Mouse (Mus musculus): Measurements from ENCODE around the gene R3hdm1. TPM values are rescaled to one million over a fixed set of nuclear protein-coding genes. Genes with fewer than 3 reads are reported as not detected.

Gene R3hdm1
- polyA plus RNA-seq, 1 experiment from 2014 or later: 79.3 TPM

DNA sequence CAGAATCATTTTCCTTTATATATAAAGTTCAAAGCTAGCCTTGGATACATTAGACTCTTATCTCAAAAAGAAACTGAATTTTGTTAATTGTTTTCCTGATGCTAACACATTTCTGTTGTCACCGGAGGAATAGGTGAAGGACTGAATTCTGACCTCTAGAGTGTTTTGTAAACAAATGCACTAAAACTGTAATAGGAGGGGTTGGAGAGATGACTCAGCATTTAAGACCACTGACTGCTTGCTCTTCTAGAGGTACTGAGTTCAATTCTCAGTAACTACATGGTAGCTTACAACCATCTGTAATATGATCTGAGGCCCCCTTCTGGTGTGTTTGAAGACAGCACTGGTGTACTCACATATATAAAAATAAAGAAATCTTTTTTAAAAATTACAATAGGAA is 63.9 kb downstream of the R3hdm1 start:
- ATAC-seq (ENCODE audit: low FRiP score, low read depth): no peak
- H3K9me3 ChIP-seq: no peaks in the 10 kb centered on the region
- no peak overlapping the region for H3K27ac ChIP-seq
- peaks cover 3% of the 10 kb centered on the region; the same call in 1 of the 2 replicates for H3K36me3 ChIP-seq
- no peak overlapping the region for H3K4me3 ChIP-seq
- no peaks in the 10 kb centered on the region for H3K4me1 ChIP-seq
- H3K27me3 ChIP-seq (replicated peaks): no peaks in the 10 kb centered on the region
- WGBS: 96% methylated on average over 1 of the region's 1 CpGs
- no peak overlapping the region for H3K4me2 ChIP-seq (replicated peaks)
- no peak overlapping the region for H3K9ac ChIP-seq

DNA sequence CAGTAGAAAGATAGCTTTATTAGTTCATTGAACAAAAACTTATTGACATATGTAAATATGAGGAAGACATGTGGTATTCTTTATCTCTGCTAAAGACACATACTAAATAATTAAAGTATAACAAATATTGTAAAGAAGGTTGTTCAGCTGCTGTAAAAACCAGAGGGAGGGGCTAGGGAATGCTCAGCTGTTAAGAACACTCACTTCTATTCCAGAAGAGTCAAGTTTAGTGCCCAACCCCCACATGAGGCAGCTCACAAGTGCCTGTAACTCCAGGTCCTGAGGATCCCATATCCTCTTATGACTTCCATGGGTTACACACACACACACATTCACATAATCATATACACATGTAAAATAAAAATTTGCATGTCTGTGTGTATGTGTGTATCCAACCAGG is 67.0 kb downstream of the R3hdm1 start:
- H3K9ac ChIP-seq: no peak overlapping the region
- no peak overlapping the region for H3K27ac ChIP-seq
- no peak for ATAC-seq (ENCODE audit: low FRiP score, low read depth)
- no peak overlapping the region for H3K4me3 ChIP-seq
- H3K27me3 ChIP-seq (replicated peaks): no peaks in the 10 kb centered on the region
- H3K36me3 ChIP-seq: peaks cover 3% of the 10 kb centered on the region; the same call in 1 of the 2 replicates
- H3K4me2 ChIP-seq (replicated peaks): no peak overlapping the region
- no peaks in the 10 kb centered on the region for H3K4me1 ChIP-seq
- H3K9me3 ChIP-seq: no peaks in the 10 kb centered on the region

DNA sequence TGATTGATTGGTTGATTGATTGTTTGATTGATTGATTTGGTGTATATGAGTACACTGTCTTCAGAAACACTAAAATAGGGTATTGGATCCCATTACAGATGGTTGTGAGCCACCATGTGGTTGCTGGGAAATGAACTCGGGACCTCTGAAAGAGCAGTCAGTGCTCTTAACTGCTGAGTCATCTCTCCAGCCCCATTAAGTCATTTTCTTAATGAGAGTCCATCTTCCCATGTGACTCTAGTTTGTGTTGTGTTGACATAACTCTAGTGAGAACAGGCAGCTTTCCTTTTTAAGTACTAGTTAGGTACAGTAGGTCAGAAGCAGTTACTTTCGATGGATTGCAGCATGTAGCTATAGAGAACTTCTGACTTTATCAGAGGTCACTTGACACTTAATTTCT is 88.3 kb downstream of the R3hdm1 start:
- Histone ChIP-seq H3K4me2 (replicated peaks) (no peak overlapping the region), H3K36me3 (peaks cover 34% of the 10 kb centered on the region), H3K27me3 (replicated peaks) (no peaks in the 10 kb centered on the region), H3K9me3 (no peaks in the 10 kb centered on the region), H3K4me3 (no peak overlapping the region), H3K4me1 (no peaks in the 10 kb centered on the region), H3K27ac (no peak overlapping the region), H3K9ac (no peak overlapping the region)
- 77% methylated on average over 2 of the region's 2 CpGs for WGBS
- ATAC-seq (ENCODE audit: low FRiP score, low read depth): no peak

DNA sequence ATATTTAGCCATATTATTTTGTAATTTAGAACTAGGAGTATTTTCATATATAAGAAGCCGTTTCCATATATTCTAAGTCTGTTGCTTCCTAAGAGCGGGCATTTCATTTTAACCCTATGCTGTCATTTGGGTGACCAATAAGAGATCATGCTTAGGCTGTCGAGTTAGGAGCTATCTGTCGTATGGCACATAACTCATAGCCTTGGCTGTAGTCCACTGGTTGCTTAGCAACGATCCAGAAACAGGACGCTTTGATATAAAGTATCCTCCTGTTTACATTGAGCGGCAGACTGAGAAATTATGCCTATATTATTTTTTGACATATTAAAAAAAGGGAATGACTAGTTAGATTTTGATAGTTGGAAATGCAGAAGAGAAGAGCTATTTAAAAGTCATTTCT is 89.3 kb downstream of the R3hdm1 start:
- Histone ChIP-seq H3K9ac (no peak overlapping the region), H3K4me2 (replicated peaks) (no peak overlapping the region), H3K27me3 (replicated peaks) (no peaks in the 10 kb centered on the region), H3K4me1 (no peaks in the 10 kb centered on the region), H3K27ac (no peak overlapping the region), H3K9me3 (no peaks in the 10 kb centered on the region), H3K36me3 (peaks cover 28% of the 10 kb centered on the region), H3K4me3 (no peak overlapping the region)
- WGBS: 87% methylated on average over 7 of the region's 7 CpGs
- ATAC-seq (ENCODE audit: low FRiP score, low read depth): no peak

DNA sequence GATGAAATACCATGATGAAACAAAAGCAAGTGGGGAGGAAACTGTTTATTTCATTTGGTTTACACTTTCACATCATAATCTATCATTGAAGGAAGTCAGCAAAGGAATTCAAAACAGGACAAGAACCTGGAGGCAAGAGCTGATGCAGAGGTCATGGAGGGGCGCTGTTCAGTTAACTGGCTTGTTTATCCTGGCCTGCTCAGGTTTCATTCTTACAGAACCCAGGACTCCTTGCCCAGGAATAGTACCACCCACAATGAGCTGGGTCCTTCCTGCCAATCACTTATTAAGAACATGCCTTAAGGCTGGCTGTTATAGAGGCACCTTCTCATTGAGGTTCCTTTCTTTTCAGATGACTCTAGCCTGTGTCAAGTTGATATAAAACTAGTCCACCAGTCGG is 90.9 kb downstream of the R3hdm1 start:
- Histone ChIP-seq H3K4me3 (no peak overlapping the region), H3K4me2 (replicated peaks) (no peak overlapping the region), H3K9ac (no peak overlapping the region), H3K27me3 (replicated peaks) (no peaks in the 10 kb centered on the region), H3K27ac (no peak overlapping the region), H3K9me3 (no peaks in the 10 kb centered on the region), H3K4me1 (no peaks in the 10 kb centered on the region), H3K36me3 (peaks cover 27% of the 10 kb centered on the region)
- 81% methylated on average over 2 of the region's 2 CpGs for WGBS
- no peak for ATAC-seq (ENCODE audit: low FRiP score, low read depth)

DNA sequence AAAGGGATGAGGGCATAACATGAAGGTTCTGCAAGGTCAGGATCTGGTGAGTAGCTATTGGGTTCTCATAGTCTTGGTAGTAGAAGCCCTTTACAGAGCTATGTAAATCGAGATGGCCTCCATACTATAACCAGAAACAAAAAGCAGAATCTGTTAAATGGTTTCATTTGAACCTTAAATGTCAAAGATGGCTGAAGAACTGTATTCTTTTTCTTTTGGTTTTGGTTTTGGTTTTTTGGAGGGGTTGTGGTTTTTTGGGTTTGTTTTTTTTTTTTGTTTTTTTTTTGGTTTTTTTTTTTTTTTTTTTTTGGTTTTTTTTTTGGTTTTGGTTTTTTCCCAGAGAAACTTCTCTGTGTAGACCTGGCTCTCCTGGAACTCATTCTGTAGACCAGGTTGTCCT is 94.3 kb downstream of the R3hdm1 start:
- Histone ChIP-seq H3K9ac (no peak overlapping the region), H3K9me3 (no peaks in the 10 kb centered on the region), H3K27ac (no peak overlapping the region), H3K4me2 (replicated peaks) (no peak overlapping the region), H3K36me3 (peaks cover 31% of the 10 kb centered on the region), H3K27me3 (replicated peaks) (no peaks in the 10 kb centered on the region), H3K4me1 (no peaks in the 10 kb centered on the region), H3K4me3 (no peak overlapping the region)
- ATAC-seq (ENCODE audit: low FRiP score, low read depth): no peak
- WGBS: 97% methylated on average over 1 of the region's 1 CpGs

DNA sequence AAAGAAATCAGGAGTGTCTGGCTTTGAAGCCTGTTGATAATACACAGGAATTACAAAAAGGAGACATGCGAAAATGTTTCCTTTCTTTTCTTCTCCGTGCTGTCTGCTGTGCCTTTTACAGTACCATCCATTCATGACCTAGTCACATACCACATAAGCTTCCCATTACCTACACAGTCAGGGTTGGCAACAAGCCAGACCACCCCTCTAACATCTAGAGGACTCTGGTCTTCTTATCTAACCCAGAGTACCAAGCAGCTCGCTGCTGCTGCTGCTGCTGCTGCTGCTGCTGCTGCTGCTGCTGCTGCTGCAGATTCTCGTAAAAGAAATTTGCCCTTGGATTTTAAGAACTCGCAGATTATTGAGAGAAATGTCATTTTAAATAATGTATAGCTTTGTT is 110.2 kb downstream of the R3hdm1 start:
- Histone ChIP-seq H3K9me3 (no peaks in the 10 kb centered on the region), H3K4me1 (no peaks in the 10 kb centered on the region), H3K27me3 (replicated peaks) (no peaks in the 10 kb centered on the region), H3K4me2 (replicated peaks) (no peak overlapping the region), H3K4me3 (no peak overlapping the region), H3K9ac (no peak overlapping the region), H3K27ac (no peak overlapping the region), H3K36me3 (peaks cover 28% of the 10 kb centered on the region)
- ATAC-seq (ENCODE audit: low FRiP score, low read depth): no peak
- WGBS: 84% methylated on average over 5 of the region's 5 CpGs

DNA sequence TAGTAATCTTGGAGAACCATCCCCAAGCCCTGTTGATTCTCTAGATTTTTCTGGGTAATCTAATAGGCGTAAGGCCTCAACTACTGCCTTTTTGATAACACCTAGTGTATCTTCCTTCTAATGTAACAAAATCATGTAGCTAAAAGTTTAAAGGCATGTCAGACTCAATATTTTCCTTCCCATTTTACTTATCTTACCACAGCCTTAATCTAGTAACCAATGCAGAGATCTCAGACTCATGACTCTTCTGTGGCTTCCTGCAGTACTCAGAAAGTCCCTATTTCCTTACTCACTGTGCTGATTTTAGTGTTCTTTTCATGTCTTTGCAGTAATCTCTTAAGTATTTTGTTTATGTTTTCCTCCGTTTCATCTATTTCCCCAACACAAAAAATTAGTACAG is 118.8 kb downstream of the R3hdm1 start:
- Histone ChIP-seq H3K27ac (no peak overlapping the region), H3K4me3 (no peak overlapping the region), H3K9me3 (no peaks in the 10 kb centered on the region), H3K27me3 (replicated peaks) (no peaks in the 10 kb centered on the region), H3K4me2 (replicated peaks) (no peak overlapping the region), H3K36me3 (peaks cover 41% of the 10 kb centered on the region), H3K4me1 (no peaks in the 10 kb centered on the region), H3K9ac (no peak overlapping the region)
- WGBS: 94% methylated on average over 2 of the region's 2 CpGs
- ATAC-seq (ENCODE audit: low FRiP score, low read depth): no peak

DNA sequence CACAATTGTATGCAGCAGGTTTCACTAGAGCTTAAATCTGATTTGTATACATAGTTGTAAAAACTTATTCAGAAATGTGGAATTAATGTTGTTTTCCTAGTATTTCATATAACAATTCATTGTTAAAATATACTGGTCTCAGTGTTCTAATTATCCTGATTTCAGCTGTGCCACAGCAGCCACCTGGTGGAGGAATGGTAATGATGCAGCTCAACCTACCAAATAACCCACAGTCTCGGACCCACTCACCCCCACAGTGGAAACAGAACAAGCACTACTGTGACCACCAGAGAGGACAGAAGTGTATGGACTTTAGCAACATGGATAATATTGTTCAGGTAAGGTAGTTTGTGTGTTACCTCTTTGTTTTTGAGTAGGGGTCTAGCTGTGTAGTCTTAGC is 120.2 kb downstream of the R3hdm1 start:
- peaks cover 42% of the 10 kb centered on the region for H3K36me3 ChIP-seq
- H3K27ac ChIP-seq: no peak overlapping the region
- no peaks in the 10 kb centered on the region for H3K27me3 ChIP-seq (replicated peaks)
- no peak for ATAC-seq (ENCODE audit: low FRiP score, low read depth)
- no peak overlapping the region for H3K4me3 ChIP-seq
- H3K4me2 ChIP-seq (replicated peaks): no peak overlapping the region
- no peaks in the 10 kb centered on the region for H3K4me1 ChIP-seq
- WGBS: 79% methylated on average over 1 of the region's 1 CpGs
- H3K9ac ChIP-seq: no peak overlapping the region
- H3K9me3 ChIP-seq: no peaks in the 10 kb centered on the region

DNA sequence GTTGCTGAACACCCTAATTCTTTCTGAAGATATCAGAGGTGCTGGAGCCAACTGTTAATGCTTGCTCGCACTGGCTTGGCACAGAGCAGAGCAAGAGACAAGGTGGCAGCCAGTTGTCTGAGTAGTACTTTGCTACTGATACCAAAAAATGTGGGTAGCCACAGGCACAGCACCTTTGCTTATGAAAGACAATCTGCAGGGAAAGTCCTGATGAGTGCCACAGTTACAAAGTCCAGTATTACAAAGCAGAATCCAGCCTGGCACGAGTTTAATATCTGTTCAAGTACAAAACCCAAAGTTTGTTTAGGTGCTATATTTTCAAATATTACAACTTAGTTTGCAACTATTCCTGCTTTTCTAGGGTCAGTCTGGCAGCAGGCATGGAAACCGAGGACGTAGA is 132.1 kb downstream of the R3hdm1 start:
- ATAC-seq (ENCODE audit: low FRiP score, low read depth): no peak
- Histone ChIP-seq H3K27ac (no peak overlapping the region), H3K36me3 (peaks cover 58% of the 10 kb centered on the region), H3K4me2 (replicated peaks) (no peak overlapping the region), H3K27me3 (replicated peaks) (no peaks in the 10 kb centered on the region), H3K4me1 (no peaks in the 10 kb centered on the region), H3K4me3 (no peak overlapping the region), H3K9ac (no peak overlapping the region), H3K9me3 (no peaks in the 10 kb centered on the region)
- WGBS: 97% methylated on average over 4 of the region's 4 CpGs

DNA sequence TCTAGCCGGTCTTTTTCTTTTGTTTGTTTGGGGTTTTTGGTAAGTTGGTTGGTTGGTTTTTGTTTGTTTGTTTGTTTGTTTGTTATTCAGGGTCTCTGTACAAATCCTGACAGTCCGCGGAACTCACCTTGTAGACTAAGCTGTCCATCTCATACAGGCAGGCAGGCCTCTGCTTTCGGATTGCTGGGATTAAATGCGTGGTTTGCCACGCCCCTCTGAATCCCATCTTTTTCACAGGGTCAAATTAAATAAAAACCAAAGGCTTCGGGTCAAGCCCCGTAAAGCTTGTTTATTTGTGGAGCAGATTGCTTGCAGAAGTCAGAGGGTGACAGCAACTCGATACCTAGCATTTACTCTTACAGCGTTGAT is 140.5 kb downstream of the R3hdm1 start, which contains the start of gene Ubxn4:
Gene Ubxn4, plus strand, starts transcription at position 338 of the 369 bp plus-strand sequence.
- 12% methylated on average over 10 of the region's 10 CpGs for WGBS
- no peaks in the 10 kb centered on the region for H3K27me3 ChIP-seq (replicated peaks)
- peak within 1 kb of the TSS; percentile 62 for H3K4me3 ChIP-seq
- H3K4me2 ChIP-seq (replicated peaks): peak within 1 kb of the TSS; percentile 91
- no peaks in the 10 kb centered on the region for H3K36me3 ChIP-seq
- peak; percentile 37 for ATAC-seq (ENCODE audit: low FRiP score, low read depth)
- no peaks in the 10 kb centered on the region for H3K9me3 ChIP-seq
- peak within 1 kb of the TSS; percentile 72 for H3K9ac ChIP-seq
- peak within 1 kb of the TSS; percentile 57; the same call in 1 of the 2 replicates for H3K27ac ChIP-seq
- H3K4me1 ChIP-seq: peaks cover 8% of the 10 kb centered on the region; the same call in 1 of the 2 replicates

DNA sequence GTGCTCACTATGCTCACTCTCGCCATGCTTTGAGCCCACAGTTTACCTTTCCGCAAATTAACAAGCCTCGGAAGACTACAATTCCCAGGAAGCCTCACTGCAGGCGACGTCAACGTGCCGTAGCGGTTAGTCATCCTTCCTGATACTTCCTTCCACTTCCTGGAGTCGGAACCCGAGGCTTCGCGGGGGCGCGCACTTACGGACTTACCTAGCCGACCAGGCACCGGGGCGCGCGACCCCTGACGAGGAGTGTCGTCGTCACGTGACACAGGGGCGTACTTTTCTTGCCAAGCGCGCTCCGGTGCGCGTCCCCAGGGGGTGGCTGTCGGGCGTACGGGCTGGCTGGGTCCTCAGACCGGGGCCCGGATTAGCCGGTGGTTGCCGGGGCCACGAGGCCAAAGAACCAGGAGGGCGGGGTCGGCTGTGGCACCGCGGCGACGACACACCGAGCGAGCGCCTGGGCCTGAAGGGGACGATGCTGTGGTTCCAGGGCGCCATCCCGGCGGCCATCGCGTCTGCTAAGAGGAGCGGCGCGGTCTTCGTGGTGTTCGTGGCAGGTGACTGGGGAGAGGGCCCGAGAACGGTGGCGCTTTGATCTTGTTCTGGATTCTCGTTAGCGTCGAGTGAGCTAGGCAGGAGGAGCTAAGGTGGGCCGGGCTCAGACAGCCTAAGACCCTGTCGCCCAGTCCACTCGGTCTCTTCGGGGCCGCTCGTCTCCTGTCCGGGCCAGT is 141.1 kb downstream of the R3hdm1 start:
- H3K9me3 ChIP-seq: no peaks in the 10 kb centered on the region
- H3K27me3 ChIP-seq (replicated peaks): no peaks in the 10 kb centered on the region
- peak; percentile 97 for ATAC-seq (ENCODE audit: low FRiP score, low read depth)
- H3K4me3 ChIP-seq: peak overlapping the region; percentile 62
- no peaks in the 10 kb centered on the region for H3K36me3 ChIP-seq
- peak overlapping the region; percentile 57; the same call in 1 of the 2 replicates for H3K27ac ChIP-seq
- peak overlapping the region; percentile 72 for H3K9ac ChIP-seq
- H3K4me1 ChIP-seq: peaks cover 8% of the 10 kb centered on the region; the same call in 1 of the 2 replicates
- H3K4me2 ChIP-seq (replicated peaks): peak overlapping the region; percentile 91
- under 1% methylated on average over 71 of the region's 71 CpGs for WGBS

All from neural tube, embryonic 12.5 days (tissue).